Mouse (Mus musculus) kidney, embryonic 14.5 days (tissue): ENCODE data around the gene Mvk. TPM values are rescaled to one million over a fixed set of nuclear protein-coding genes. Genes with fewer than 3 reads are reported as not detected.

Experiments used
- ATAC-seq: fragments of 200-750 bp; cut with Nextera tagmentation; 2 replicates; pipeline ENCODE4 v1.8.0; 2017; ENCODE audit warnings: moderate number of reproducible peaks, mild to moderate bottlenecking, moderate TSS enrichment, moderate library complexity; ENCODE audit not compliant: low FRiP score, low TSS enrichment
- H3K27ac ChIP-seq: fragments of 300-500 bp; sonication (generic); 2 replicates; pipeline ENCODE4 v1.5.1; 2014; ENCODE audit warnings: low read depth, mild to moderate bottlenecking, low read length, moderate library complexity, mixed read lengths
- H3K27me3 ChIP-seq: fragments of 300-500 bp; sonication (generic); 2 replicates; pipeline ENCODE4 v1.6.1; 2014; ENCODE audit warnings: mild to moderate bottlenecking, low read length; ENCODE audit not compliant: control insufficient read depth, insufficient read depth
- H3K36me3 ChIP-seq: fragments of 300-500 bp; sonication (generic); 2 replicates; pipeline ENCODE4 v1.6.1; 2014; ENCODE audit warnings: low read length, mixed read lengths; ENCODE audit not compliant: control insufficient read depth, insufficient read depth
- H3K4me1 ChIP-seq: fragments of 300-500 bp; sonication (generic); 2 replicates; pipeline ENCODE4 v1.6.1; 2014; ENCODE audit warnings: low read length, mixed read lengths; ENCODE audit not compliant: control insufficient read depth, insufficient read depth
- H3K4me2 ChIP-seq: fragments of 300-500 bp; sonication (generic); replicated peaks from 2 replicates; pipeline ENCODE4 v1.6.1; 2014; ENCODE audit warnings: low read depth, mild to moderate bottlenecking, low read length
- H3K4me3 ChIP-seq: fragments of 300-500 bp; sonication (generic); 2 replicates; pipeline ENCODE4 v1.5.1; 2014; ENCODE audit warnings: mild to moderate bottlenecking, low read length
- H3K9ac ChIP-seq: fragments of 300-500 bp; sonication (generic); 2 replicates; pipeline ENCODE4 v1.6.1; 2014; ENCODE audit warnings: low read depth, mild to moderate bottlenecking, low read length, moderate library complexity
- H3K9me3 ChIP-seq: fragments of 300-500 bp; sonication (generic); 2 replicates; pipeline ENCODE4 v1.6.1; 2016; ENCODE audit warnings: low read length; ENCODE audit not compliant: control insufficient read depth
- WGBS: fragments of 180-500 bp; shearing (Covaris S2); extraction: QIAGEN DNeasy Blood & Tissue Kit; methylation state at CpG from one replicate; pipeline ENCODE4 v1.1.7; 2014; 5-methylcytosine and 5-hydroxymethylcytosine counted together
- polyA plus RNA-seq: library from polyadenylated mRNA; unstranded; fragments of >200 nt; fragmentation: Nextera tagmentation; extraction: Ambion mirVana; gene quantifications from 2 replicates; pipeline ENCODE4 v1.2.1, GENCODE M21; 2014

The Mvk gene
- polyA plus RNA-seq, 1 experiment from 2014 or later = 48.3 TPM

GRCm38 (mm10) chr5:114415606-114416005 is 28.5 kb upstream of the Mvk start:
- ATAC-seq = no peak

GRCm38 (mm10) chr5:114416855-114417254 is 27.2 kb upstream of the Mvk start:
- Histone ChIP-seq H3K4me1 (peaks cover under 1% of the 10 kb centered on the region), H3K36me3 (peaks cover 89% of the 10 kb centered on the region), H3K27ac (no peak overlapping the region), H3K27me3 (no peaks in the 10 kb centered on the region), H3K4me3 (no peak overlapping the region), H3K9me3 (no peaks in the 10 kb centered on the region), H3K9ac (no peak overlapping the region), H3K4me2 (no peak overlapping the region)
- WGBS = 89% methylated on average over 8 of the region's 8 CpGs
- ATAC-seq = no peak

More at GRCm38 (mm10) chr5:114415606-114416005, 28.5 kb upstream of the Mvk start:
- H3K36me3 ChIP-seq = peaks cover 97% of the 10 kb centered on the region
- H3K4me2 ChIP-seq = no peak overlapping the region
- H3K4me3 ChIP-seq = no peak overlapping the region
- no peaks in the 10 kb centered on the region for H3K9me3 ChIP-seq
- no peaks in the 10 kb centered on the region for H3K27me3 ChIP-seq
- 95% methylated on average over 5 of the region's 5 CpGs for WGBS
- no peaks in the 10 kb centered on the region for H3K4me1 ChIP-seq
- H3K27ac ChIP-seq = no peak overlapping the region
- H3K9ac ChIP-seq = no peak overlapping the region

- H3K4me3 ChIP-seq = no peak overlapping the region
- no peak overlapping the region for H3K4me2 ChIP-seq
- H3K9me3 ChIP-seq = no peaks in the 10 kb centered on the region
- 83% methylated on average over 8 of the region's 8 CpGs for WGBS
- H3K27ac ChIP-seq = no peak overlapping the region
- no peaks in the 10 kb centered on the region for H3K27me3 ChIP-seq
- peaks cover 7% of the 10 kb centered on the region for H3K4me1 ChIP-seq
- peaks cover 72% of the 10 kb centered on the region for H3K36me3 ChIP-seq
- no peak overlapping the region for H3K9ac ChIP-seq
- no peak for ATAC-seq
Observed at GRCm38 (mm10) chr5:114418541-114418940, 25.5 kb upstream of the Mvk start.

- Histone ChIP-seq H3K4me1 (peaks cover 7% of the 10 kb centered on the region), H3K4me3 (no peak overlapping the region), H3K27ac (no peak overlapping the region), H3K27me3 (no peaks in the 10 kb centered on the region), H3K9me3 (no peaks in the 10 kb centered on the region), H3K36me3 (peaks cover 41% of the 10 kb centered on the region), H3K4me2 (no peak overlapping the region), H3K9ac (no peak overlapping the region)
- 51% methylated on average over 11 of the region's 11 CpGs for WGBS
- ATAC-seq = no peak
Observed at GRCm38 (mm10) chr5:114421561-114422298, 22.3 kb upstream of the Mvk start.

- no peak overlapping the region for H3K9ac ChIP-seq
- WGBS = 45% methylated on average over 5 of the region's 5 CpGs
- no peak overlapping the region for H3K4me2 ChIP-seq
Observed at GRCm38 (mm10) chr5:114422591-114422990, 21.5 kb upstream of the Mvk start.

GRCm38 (mm10) chr5:114423961-114424360 is 20.1 kb upstream of the Mvk start:
- ATAC-seq = no peak
- Histone ChIP-seq H3K27ac (no peak overlapping the region), H3K27me3 (no peaks in the 10 kb centered on the region), H3K36me3 (peaks cover 21% of the 10 kb centered on the region), H3K4me1 (peaks cover 7% of the 10 kb centered on the region), H3K9ac (no peak overlapping the region), H3K4me3 (no peak overlapping the region), H3K4me2 (no peak overlapping the region), H3K9me3 (no peaks in the 10 kb centered on the region)
- WGBS = 86% methylated on average over 5 of the region's 5 CpGs

More at GRCm38 (mm10) chr5:114422591-114422990, 21.5 kb upstream of the Mvk start:
- peaks cover 7% of the 10 kb centered on the region for H3K4me1 ChIP-seq
- no peak overlapping the region for H3K27ac ChIP-seq
- no peak overlapping the region for H3K4me3 ChIP-seq
- H3K27me3 ChIP-seq = no peaks in the 10 kb centered on the region
- ATAC-seq = no peak
- H3K36me3 ChIP-seq = peaks cover 32% of the 10 kb centered on the region
- no peaks in the 10 kb centered on the region for H3K9me3 ChIP-seq

- Histone ChIP-seq H3K27me3 (no peaks in the 10 kb centered on the region), H3K9me3 (no peaks in the 10 kb centered on the region), H3K36me3 (no peaks in the 10 kb centered on the region), H3K27ac (no peak overlapping the region), H3K4me3 (no peak overlapping the region), H3K4me2 (no peak overlapping the region), H3K4me1 (peaks cover 7% of the 10 kb centered on the region), H3K9ac (no peak overlapping the region)
- WGBS = 80% methylated on average over 6 of the region's 6 CpGs
- ATAC-seq = no peak
Observed at GRCm38 (mm10) chr5:114426732-114427131, 17.3 kb upstream of the Mvk start.

GRCm38 (mm10) chr5:114428621-114429020 is 15.4 kb upstream of the Mvk start:
- no peak for ATAC-seq
- H3K36me3 ChIP-seq = no peaks in the 10 kb centered on the region
- no peak overlapping the region for H3K9ac ChIP-seq
- no peak overlapping the region for H3K27ac ChIP-seq
- H3K27me3 ChIP-seq = no peaks in the 10 kb centered on the region
- no peaks in the 10 kb centered on the region for H3K9me3 ChIP-seq
- H3K4me1 ChIP-seq = no peaks in the 10 kb centered on the region; the same call in 1 of the 2 replicates
- no peak overlapping the region for H3K4me3 ChIP-seq
- 25% methylated on average over 18 of the region's 18 CpGs for WGBS
- H3K4me2 ChIP-seq = no peak overlapping the region

- Histone ChIP-seq H3K9me3 (no peaks in the 10 kb centered on the region), H3K27ac (no peak overlapping the region), H3K36me3 (peaks cover 3% of the 10 kb centered on the region; the same call in 1 of the 2 replicates), H3K9ac (no peak overlapping the region), H3K27me3 (no peaks in the 10 kb centered on the region), H3K4me3 (no peak overlapping the region), H3K4me2 (no peak overlapping the region), H3K4me1 (no peaks in the 10 kb centered on the region; the same call in 1 of the 2 replicates)
- ATAC-seq = no peak
- WGBS = 82% methylated on average over 7 of the region's 7 CpGs
Observed at GRCm38 (mm10) chr5:114429781-114430180, 14.3 kb upstream of the Mvk start.
